Mouse (Mus musculus) hindbrain, embryonic 14.5 days (tissue): ENCODE data around the gene Cox6a1. TPM values are rescaled to one million over a fixed set of nuclear protein-coding genes. Genes with fewer than 3 reads are reported as not detected.

Experiments used
- ATAC-seq: fragments of 200-750 bp; cut with Nextera tagmentation; 2 replicates; pipeline ENCODE4 v1.8.0; 2017; ENCODE audit warnings: moderate number of reproducible peaks, mild to moderate bottlenecking, moderate TSS enrichment, moderate library complexity; ENCODE audit not compliant: low FRiP score
- DNase-seq: peaks from one replicate; pipeline ENCODE4 v3.0.0-alpha.2; 2015; ENCODE audit warnings: low spot score
- H3K27ac ChIP-seq: fragments of 300-500 bp; sonication (generic); 2 replicates; pipeline ENCODE4 v1.5.1; 2014; ENCODE audit warnings: mild to moderate bottlenecking, moderate library complexity
- H3K27me3 ChIP-seq: fragments of 300-500 bp; sonication (generic); 2 replicates; pipeline ENCODE4 v1.6.1; 2014; ENCODE audit warnings: mild to moderate bottlenecking, low read length, mixed read lengths; ENCODE audit not compliant: control insufficient read depth, insufficient read depth
- H3K36me3 ChIP-seq: fragments of 300-500 bp; sonication (generic); replicated peaks from 2 replicates; pipeline ENCODE4 v1.6.1; 2014; ENCODE audit not compliant: control insufficient read depth, insufficient read depth
- H3K4me1 ChIP-seq: fragments of 300-500 bp; sonication (generic); replicated peaks from 2 replicates; pipeline ENCODE4 v1.6.1; 2014; ENCODE audit warnings: antibody characterized with exemption, low read length, mixed read lengths; ENCODE audit not compliant: control insufficient read depth, insufficient read depth
- H3K4me2 ChIP-seq: fragments of 300-500 bp; sonication (generic); replicated peaks from 2 replicates; pipeline ENCODE4 v1.6.1; 2014; ENCODE audit warnings: mild to moderate bottlenecking, moderate library complexity
- H3K4me3 ChIP-seq: fragments of 300-500 bp; sonication (generic); replicated peaks from 2 replicates; pipeline ENCODE4 v1.5.1; 2014; ENCODE audit warnings: mild to moderate bottlenecking, low read length
- H3K9ac ChIP-seq: fragments of 300-500 bp; sonication (generic); 2 replicates; pipeline ENCODE4 v1.6.1; 2014
- H3K9me3 ChIP-seq: fragments of 300-500 bp; sonication (generic); 2 replicates; pipeline ENCODE4 v1.6.1; 2016; ENCODE audit warnings: low read length; ENCODE audit not compliant: control insufficient read depth
- WGBS: fragments of 180-500 bp; shearing (Covaris S2); extraction: QIAGEN DNeasy Blood & Tissue Kit; methylation state at CpG from one replicate; pipeline ENCODE4 v1.1.7; 2014; 5-methylcytosine and 5-hydroxymethylcytosine counted together
- polyA plus RNA-seq: library from polyadenylated mRNA; unstranded; fragments of >200 nt; fragmentation: Nextera tagmentation; extraction: Ambion mirVana; gene quantifications from 2 replicates; pipeline ENCODE4 v1.2.1, GENCODE M21; 2014

The Cox6a1 gene
- polyA plus RNA-seq, 1 experiment from 2014 or later = 1,253 TPM

- ATAC-seq = no peak
- no peak for DNase-seq
- H3K9ac ChIP-seq = no peak overlapping the region
- no peak overlapping the region for H3K4me3 ChIP-seq
- WGBS = 67% methylated on average over 13 of the region's 13 CpGs
- no peaks in the 10 kb centered on the region for H3K27me3 ChIP-seq
- no peaks in the 10 kb centered on the region for H3K9me3 ChIP-seq
- H3K4me2 ChIP-seq = no peak overlapping the region
- H3K4me1 ChIP-seq = no peaks in the 10 kb centered on the region
- no peak overlapping the region for H3K27ac ChIP-seq
- H3K36me3 ChIP-seq = no peaks in the 10 kb centered on the region
These were observed 6.3 kb upstream of the Cox6a1 start for GRCm38 (mm10) chr5:115355070-115355469.

- H3K36me3 ChIP-seq = peaks cover 3% of the 10 kb centered on the region
- 75% methylated on average over 5 of the region's 5 CpGs for WGBS
- H3K4me1 ChIP-seq = peaks cover 18% of the 10 kb centered on the region
- H3K27me3 ChIP-seq = no peaks in the 10 kb centered on the region
- H3K4me3 ChIP-seq = no peak overlapping the region
- H3K27ac ChIP-seq = no peak overlapping the region
- no peak for DNase-seq
- H3K9ac ChIP-seq = no peak overlapping the region
- no peaks in the 10 kb centered on the region for H3K9me3 ChIP-seq
- no peak overlapping the region for H3K4me2 ChIP-seq
- no peak for ATAC-seq
These were observed 2.6 kb upstream of the Cox6a1 start for GRCm38 (mm10) chr5:115351348-115351747.

GRCm38 (mm10) chr5:115349225-115349555, 409 bp upstream of the Cox6a1 start:
- Histone ChIP-seq H3K36me3 (peaks cover 25% of the 10 kb centered on the region), H3K4me1 (peaks cover 18% of the 10 kb centered on the region), H3K4me3 (peak overlapping the region; percentile 73), H3K9me3 (no peaks in the 10 kb centered on the region), H3K9ac (peak overlapping the region; percentile 68), H3K27ac (peak overlapping the region; percentile 82), H3K27me3 (no peaks in the 10 kb centered on the region), H3K4me2 (peak overlapping the region; percentile 84)
- ATAC-seq (peak; percentile 25; the same call in 1 of the 2 replicates), DNase-seq (no peak)
- WGBS = 1% methylated on average over 18 of the region's 18 CpGs

- Histone ChIP-seq H3K9me3 (no peaks in the 10 kb centered on the region), H3K4me3 (peak overlapping the region; percentile 73), H3K4me1 (peaks cover 18% of the 10 kb centered on the region), H3K27ac (no peak overlapping the region), H3K36me3 (peaks cover 41% of the 10 kb centered on the region), H3K27me3 (no peaks in the 10 kb centered on the region), H3K4me2 (peak overlapping the region; percentile 84), H3K9ac (peak overlapping the region; percentile 76; the same call in 1 of the 2 replicates)
- 4% methylated on average over 5 of the region's 5 CpGs for WGBS
- ATAC-seq = no peak
- DNase-seq = peak; percentile 82
These were observed 1.2 kb downstream of the Cox6a1 start for GRCm38 (mm10) chr5:115347564-115347963.

GRCm38 (mm10) chr5:115341314-115342165, 7.2 kb downstream of the Cox6a1 start:
- ATAC-seq = peak; percentile 61
- peak overlapping the region; percentile 62 for H3K4me2 ChIP-seq
- H3K9me3 ChIP-seq = no peaks in the 10 kb centered on the region
- no peak for DNase-seq
- H3K27ac ChIP-seq = peak overlapping the region; percentile 90
- peaks cover 18% of the 10 kb centered on the region for H3K4me1 ChIP-seq
- H3K4me3 ChIP-seq = peak overlapping the region; percentile 62
- H3K27me3 ChIP-seq = no peaks in the 10 kb centered on the region
- WGBS = 13% methylated on average over 36 of the region's 36 CpGs
- peak overlapping the region; percentile 82 for H3K9ac ChIP-seq
- H3K36me3 ChIP-seq = peaks cover 45% of the 10 kb centered on the region

GRCm38 (mm10) chr5:115340577-115341313, 8.0 kb downstream of the Cox6a1 start, which contains the start of the genes Gatc and Triap1:
Gene Gatc (minus strand): TSS chr5:115341178.
Gene Triap1 (plus strand): TSS chr5:115341225.
- ATAC-seq (peak; percentile 92), DNase-seq (peak; percentile 94)
- Histone ChIP-seq H3K4me3 (peak within 1 kb of the TSS; percentile 62), H3K36me3 (peaks cover 39% of the 10 kb centered on the region), H3K27ac (peak within 1 kb of the TSS; percentile 90), H3K4me1 (peaks cover 18% of the 10 kb centered on the region), H3K9ac (peak within 1 kb of the TSS; percentile 82), H3K9me3 (no peaks in the 10 kb centered on the region), H3K4me2 (peak within 1 kb of the TSS; percentile 62), H3K27me3 (no peaks in the 10 kb centered on the region)
- WGBS = under 1% methylated on average over 62 of the region's 62 CpGs

- DNase-seq (no peak), ATAC-seq (no peak)
- Histone ChIP-seq H3K27me3 (no peaks in the 10 kb centered on the region), H3K4me3 (peak overlapping the region; percentile 62), H3K9ac (peak overlapping the region; percentile 82), H3K9me3 (no peaks in the 10 kb centered on the region), H3K4me1 (peaks cover 18% of the 10 kb centered on the region), H3K27ac (no peak overlapping the region), H3K36me3 (peaks cover 39% of the 10 kb centered on the region), H3K4me2 (peak overlapping the region; percentile 62)
- 31% methylated on average over 7 of the region's 7 CpGs for WGBS
These were observed 8.8 kb downstream of the Cox6a1 start for GRCm38 (mm10) chr5:115340007-115340406.

GRCm38 (mm10) chr5:115333626-115334025, 15.2 kb downstream of the Cox6a1 start:
- Histone ChIP-seq H3K9ac (no peak overlapping the region), H3K36me3 (peaks cover 66% of the 10 kb centered on the region), H3K4me1 (peaks cover 15% of the 10 kb centered on the region), H3K27me3 (no peaks in the 10 kb centered on the region), H3K4me3 (no peak overlapping the region), H3K4me2 (no peak overlapping the region), H3K27ac (no peak overlapping the region), H3K9me3 (no peaks in the 10 kb centered on the region)
- 86% methylated on average over 3 of the region's 3 CpGs for WGBS
- ATAC-seq (no peak), DNase-seq (no peak)

GRCm38 (mm10) chr5:115330955-115331354, 17.8 kb downstream of the Cox6a1 start:
- Histone ChIP-seq H3K27ac (no peak overlapping the region), H3K4me2 (no peak overlapping the region), H3K27me3 (no peaks in the 10 kb centered on the region), H3K9me3 (no peaks in the 10 kb centered on the region), H3K4me1 (peaks cover 24% of the 10 kb centered on the region), H3K9ac (no peak overlapping the region), H3K36me3 (peaks cover 66% of the 10 kb centered on the region), H3K4me3 (no peak overlapping the region)
- DNase-seq = no peak
- WGBS = 88% methylated on average over 9 of the region's 9 CpGs
- ATAC-seq = no peak
